Mouse (Mus musculus) liver, embryonic 14.5 days (tissue): ENCODE measurements at regions not wholly inside any gene's neighbourhood (a gene's known extent, or its start where the extent isn't known, plus 50 kb on each side); places are given as distances from the start of the nearest gene placed in this dataset.

Experiments used
- ATAC-seq: fragments of 200-750 bp; cut with Nextera tagmentation; 2 replicates; pipeline ENCODE4 v1.8.0; 2017; ENCODE audit warnings: moderate number of reproducible peaks, mild to moderate bottlenecking, moderate library complexity; ENCODE audit not compliant: insufficient read depth
- DNase-seq, 3 experiments: peaks; one replicate each; pipeline ENCODE4 v3.0.0-alpha.2; 2012 to 2013; ENCODE audit warnings: low read depth in 3 of 3, low spot score in 3 of 3
- H3K27ac ChIP-seq: fragments of 300-500 bp; sonication (generic); 2 replicates; pipeline ENCODE4 v1.5.1; 2014; ENCODE audit warnings: moderate library complexity, mild to moderate bottlenecking, control low read depth, inconsistent platforms
- H3K27me3 ChIP-seq: fragments of 300-500 bp; sonication (generic); 2 replicates; pipeline ENCODE4 v1.6.1; 2014; ENCODE audit warnings: mild to moderate bottlenecking, low read length, moderate library complexity; ENCODE audit not compliant: control insufficient read depth, insufficient read depth
- H3K36me3 ChIP-seq: fragments of 300-500 bp; sonication (generic); replicated peaks from 2 replicates; pipeline ENCODE4 v1.6.1; 2014; ENCODE audit warnings: low read depth; ENCODE audit not compliant: control insufficient read depth, insufficient read depth
- H3K4me1 ChIP-seq, 2 experiments: fragments of 200-500 bp in 1 of 2; fragments of 300-500 bp in 1 of 2; sonication (generic) in 1 of 2; replicated peaks; 2 replicates each; pipeline ENCODE4 v1.6.1; 2012 to 2014; ENCODE audit warnings: antibody characterized with exemption in 1 of 2, inconsistent platforms in 1 of 2, low read length in 1 of 2; ENCODE audit not compliant: control insufficient read depth in 2 of 2, insufficient read depth in 2 of 2
- H3K4me2 ChIP-seq: fragments of 300-500 bp; sonication (generic); 2 replicates; pipeline ENCODE4 v1.6.1; 2014; ENCODE audit warnings: low read depth, mild to moderate bottlenecking, control low read depth, moderate library complexity
- H3K4me3 ChIP-seq, 2 experiments: fragments of 200-500 bp in 1 of 2; fragments of 300-500 bp in 1 of 2; sonication (generic) in 1 of 2; 2 replicates each; pipeline ENCODE4 v1.5.1; 2012 to 2014; ENCODE audit warnings: low read depth in 2 of 2, low read length in 2 of 2, mild to moderate bottlenecking in 2 of 2, control low read depth in 1 of 2, inconsistent platforms in 1 of 2, moderate library complexity in 1 of 2; ENCODE audit not compliant: insufficient read depth in 1 of 2
- H3K9ac ChIP-seq: fragments of 300-500 bp; sonication (generic); replicated peaks from 2 replicates; pipeline ENCODE4 v1.6.1; 2014; ENCODE audit warnings: mild to moderate bottlenecking, control low read depth, moderate library complexity
- H3K9me3 ChIP-seq: fragments of 300-500 bp; sonication (generic); 2 replicates; pipeline ENCODE4 v1.6.1; 2016; ENCODE audit warnings: low read length, mixed read lengths; ENCODE audit not compliant: control insufficient read depth
- CTCF ChIP-seq: IDR thresholded peaks from 2 replicates; pipeline ENCODE4 v1.5.1; 2016; ENCODE audit warnings: antibody characterized with exemption, low read depth, control low read depth
- EP300 ChIP-seq: IDR thresholded peaks from 2 replicates; pipeline ENCODE4 v1.6.1; 2016; ENCODE audit warnings: antibody characterized with exemption, low read depth
- WGBS: fragments of 180-500 bp; shearing (Covaris S2); extraction: QIAGEN DNeasy Blood & Tissue Kit; methylation state at CpG from one replicate; pipeline ENCODE4 v1.1.7; 2014; ENCODE audit not compliant: insufficient replicate concordance; 5-methylcytosine and 5-hydroxymethylcytosine counted together

GRCm38 (mm10) chr10:96515164-96515922 is 101.5 kb upstream of the Btg1 start:
- TF ChIP-seq CTCF, result no peak
- TF ChIP-seq EP300, result no peak
- no peak overlapping the region for H3K9ac ChIP-seq
- H3K9me3 ChIP-seq, result no peaks in the 10 kb centered on the region
- 66% methylated on average over 10 of the region's 10 CpGs for WGBS
- ATAC-seq (no peak), DNase-seq (no peak)
- no peaks in the 10 kb centered on the region for H3K36me3 ChIP-seq
- H3K27me3 ChIP-seq, result no peaks in the 10 kb centered on the region
- no peak overlapping the region for H3K27ac ChIP-seq
- H3K4me1 ChIP-seq, result no peaks in the 10 kb centered on the region
- no peak overlapping the region for H3K4me3 ChIP-seq
- H3K4me2 ChIP-seq, result no peak overlapping the region

- ATAC-seq (no peak), DNase-seq (no peak)
- Histone ChIP-seq H3K36me3 (no peaks in the 10 kb centered on the region), H3K9ac (no peak overlapping the region), H3K4me1 (no peaks in the 10 kb centered on the region), H3K27me3 (no peaks in the 10 kb centered on the region), H3K27ac (no peak overlapping the region), H3K4me3 (no peak overlapping the region), H3K9me3 (no peaks in the 10 kb centered on the region), H3K4me2 (no peak overlapping the region)
- WGBS, result 45% methylated on average over 2 of the region's 2 CpGs
- no peak for TF ChIP-seq EP300
- TF ChIP-seq CTCF, result no peak
Observed at GRCm38 (mm10) chr10:96515923-96516258, 100.9 kb upstream of the Btg1 start.

DNA sequence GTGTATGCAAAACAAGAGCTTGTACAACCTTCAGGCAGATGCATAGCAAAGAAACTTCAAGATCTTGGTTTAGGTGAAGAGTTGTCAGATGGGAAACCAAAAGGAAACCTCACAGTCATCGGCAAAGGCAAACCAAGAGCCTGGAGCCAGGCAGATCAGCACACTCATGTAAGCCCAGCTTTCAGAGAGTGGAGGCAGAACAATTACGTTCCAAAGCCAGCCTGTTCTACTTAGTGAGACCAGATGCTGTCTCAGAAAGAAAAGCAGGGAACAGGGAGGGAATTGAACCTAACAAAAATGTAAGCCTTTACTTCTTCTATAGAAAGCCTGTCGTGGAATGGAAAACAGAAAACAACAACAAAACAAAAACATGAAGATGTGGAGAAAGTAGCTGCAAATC is 97.4 kb upstream of the Btg1 start:
- no peak for ATAC-seq
- Histone ChIP-seq H3K36me3 (no peaks in the 10 kb centered on the region), H3K27ac (no peak overlapping the region), H3K4me3 (no peak overlapping the region), H3K4me1 (no peaks in the 10 kb centered on the region), H3K9me3 (no peaks in the 10 kb centered on the region), H3K9ac (no peak overlapping the region), H3K4me2 (no peak overlapping the region), H3K27me3 (no peaks in the 10 kb centered on the region)
- WGBS, result 40% methylated on average over 3 of the region's 3 CpGs
- no peak for TF ChIP-seq EP300
- TF ChIP-seq CTCF, result no peak
- no peak for DNase-seq

GRCm38 (mm10) chr10:96520995-96521760 is 95.6 kb upstream of the Btg1 start:
- no peak overlapping the region for H3K9ac ChIP-seq
- 64% methylated on average over 8 of the region's 8 CpGs for WGBS
- no peaks in the 10 kb centered on the region for H3K27me3 ChIP-seq
- H3K4me1 ChIP-seq, result no peaks in the 10 kb centered on the region
- no peak for TF ChIP-seq EP300
- no peak for TF ChIP-seq CTCF
- no peaks in the 10 kb centered on the region for H3K36me3 ChIP-seq
- ATAC-seq (no peak), DNase-seq (no peak)
- H3K9me3 ChIP-seq, result no peaks in the 10 kb centered on the region
- no peak overlapping the region for H3K4me3 ChIP-seq
- H3K27ac ChIP-seq, result no peak overlapping the region
- no peak overlapping the region for H3K4me2 ChIP-seq

DNA sequence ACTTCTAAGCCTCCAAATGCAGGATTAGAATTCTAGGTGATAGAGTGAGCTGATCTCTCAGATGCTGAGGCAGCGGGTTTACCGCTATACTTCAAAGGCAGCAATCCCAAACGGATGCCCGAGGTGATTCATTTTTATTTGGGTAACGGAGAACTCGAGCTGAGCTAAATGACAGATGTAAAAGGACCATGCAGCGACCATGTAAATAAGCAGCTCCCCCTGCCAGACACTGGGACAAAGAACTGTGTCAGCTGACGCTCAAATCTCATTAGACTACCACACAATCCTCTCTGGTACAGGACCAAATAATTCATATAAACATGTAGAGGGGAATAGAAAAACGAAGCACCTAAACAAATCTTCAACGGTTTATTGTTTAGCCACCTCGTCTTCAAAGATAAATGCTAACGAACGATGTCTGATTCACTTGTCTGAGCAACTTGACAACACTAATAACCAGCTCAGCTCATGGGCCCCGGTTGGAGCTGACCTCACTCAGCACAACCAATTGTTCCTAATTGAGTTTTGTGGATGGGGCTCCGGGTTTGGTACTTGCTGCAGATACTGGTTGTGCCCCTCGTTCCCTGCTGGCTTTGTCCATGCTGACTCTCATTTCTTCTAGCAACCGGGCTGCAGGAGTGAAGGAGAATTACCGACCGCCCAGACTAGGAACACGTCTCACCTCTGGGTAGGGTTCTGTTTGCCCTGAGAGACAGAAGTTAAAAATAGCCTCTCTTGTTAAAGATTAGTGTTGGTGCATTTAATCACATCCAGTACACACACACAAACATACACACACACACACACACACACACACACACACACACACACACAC is 92.6 kb upstream of the Btg1 start:
- Histone ChIP-seq H3K4me2 (no peak overlapping the region), H3K9ac (no peak overlapping the region), H3K9me3 (no peaks in the 10 kb centered on the region), H3K4me1 (no peaks in the 10 kb centered on the region), H3K4me3 (no peak overlapping the region), H3K36me3 (no peaks in the 10 kb centered on the region), H3K27me3 (no peaks in the 10 kb centered on the region), H3K27ac (no peak overlapping the region)
- WGBS, result 67% methylated on average over 20 of the region's 20 CpGs
- no peak for ATAC-seq
- TF ChIP-seq EP300 (no peak), CTCF (no peak)
- no peak for DNase-seq
